Mouse (Mus musculus): ENCODE measurements around the gene Sh3pxd2b.

Gene Sh3pxd2b

GRCm38 (mm10) chr11:32425043-32425658 is 77.5 kb downstream of the Sh3pxd2b start:
- DNase-seq (ENCODE audit: low read depth): no peak

GRCm38 (mm10) chr11:32427537-32427936 is 79.9 kb downstream of the Sh3pxd2b start:
- DNase-seq (ENCODE audit: low read depth): no peak

- DNase-seq (ENCODE audit: low read depth): no peak
Observed at GRCm38 (mm10) chr11:32435410-32436060, 87.9 kb downstream of the Sh3pxd2b start.

GRCm38 (mm10) chr11:32442576-32442975 is 95.0 kb downstream of the Sh3pxd2b start:
- DNase-seq (ENCODE audit: low read depth): no peak

- no peak for DNase-seq (ENCODE audit: low read depth)
Observed at GRCm38 (mm10) chr11:32444266-32444665, 96.6 kb downstream of the Sh3pxd2b start.

GRCm38 (mm10) chr11:32445135-32445534 is 97.5 kb downstream of the Sh3pxd2b start:
- no peak for DNase-seq (ENCODE audit: low read depth)

GRCm38 (mm10) chr11:32445637-32446226 is 98.1 kb downstream of the Sh3pxd2b start:
- no peak for DNase-seq (ENCODE audit: low read depth)

GRCm38 (mm10) chr11:32450216-32450615 is 102.6 kb downstream of the Sh3pxd2b start:
- DNase-seq (ENCODE audit: low read depth): no peak

GRCm38 (mm10) chr11:32451306-32451705 is 103.7 kb downstream of the Sh3pxd2b start:
- DNase-seq (ENCODE audit: low read depth): no peak

DNA sequence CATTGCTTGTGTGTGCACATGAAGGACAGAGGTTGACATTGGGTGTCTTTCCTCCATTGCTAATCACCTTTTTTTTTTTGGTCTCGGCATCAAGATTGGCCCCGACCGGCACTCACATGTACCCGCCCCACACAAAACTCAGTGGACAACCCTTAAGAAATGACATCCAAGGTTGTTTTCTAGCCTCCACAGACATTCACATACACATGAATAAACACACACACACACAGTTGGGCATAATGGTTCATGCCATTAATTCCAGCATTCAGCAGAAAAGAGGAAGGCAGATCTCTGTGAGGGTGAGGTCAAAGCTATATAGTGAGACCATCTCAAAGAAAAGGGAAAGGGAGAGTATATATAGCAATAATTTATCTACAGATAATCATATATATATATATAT is 105.1 kb downstream of the Sh3pxd2b start:
- no peak for DNase-seq (ENCODE audit: low read depth)

DNA sequence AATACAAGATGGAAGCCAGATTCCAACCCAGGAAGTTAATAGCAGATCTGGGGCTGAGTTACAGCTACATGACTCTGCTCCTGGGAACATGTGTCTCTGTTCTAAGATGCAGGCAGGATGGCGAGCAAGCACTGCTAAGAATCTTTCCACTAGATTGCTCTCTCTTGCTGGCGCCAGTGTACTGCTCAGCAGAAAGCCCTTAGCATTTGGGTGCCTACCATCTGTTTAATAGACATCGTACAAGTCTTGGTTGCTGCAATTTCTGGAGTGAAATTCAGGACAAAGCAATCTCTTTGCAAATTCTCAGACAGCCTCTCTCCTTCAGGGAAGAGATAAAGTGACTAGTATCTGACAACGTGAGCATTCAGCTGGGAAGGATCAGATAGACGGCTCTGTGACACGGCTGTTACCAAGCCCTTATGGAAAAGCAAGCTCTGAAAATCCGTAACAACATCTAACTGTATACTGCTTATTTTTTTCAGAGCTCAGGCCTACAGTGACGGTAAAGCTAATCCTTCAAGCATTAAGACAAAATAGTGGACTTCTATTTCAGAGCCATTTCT is 105.8 kb downstream of the Sh3pxd2b start:
- no peak for DNase-seq (ENCODE audit: low read depth)

DNA sequence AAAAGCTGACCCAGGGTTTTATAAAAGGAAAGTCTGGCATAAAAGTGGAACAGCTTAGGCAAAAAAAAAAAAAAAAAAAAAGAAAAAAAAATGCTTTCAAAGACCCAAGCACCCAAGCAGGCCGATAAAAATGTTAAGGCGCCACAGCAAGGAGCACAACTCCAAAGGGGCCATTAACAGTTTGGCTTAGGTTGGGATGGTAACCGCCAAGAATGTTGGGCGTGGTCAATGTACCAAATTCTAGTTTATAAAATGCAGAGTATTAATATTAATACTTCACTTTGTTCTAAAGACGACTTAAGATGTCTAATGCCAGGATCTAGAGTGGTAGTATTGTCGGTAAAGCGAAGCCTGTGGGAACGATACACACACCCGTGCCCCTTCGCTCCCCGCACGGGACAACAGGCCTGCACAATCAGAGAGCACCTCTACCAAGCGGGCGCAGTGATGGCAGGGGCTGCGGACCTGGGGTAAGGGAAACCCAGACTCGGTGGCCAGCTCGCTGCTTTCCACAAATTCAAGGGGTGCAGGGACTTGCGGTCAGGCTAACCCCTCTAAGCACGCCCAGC is 106.7 kb downstream of the Sh3pxd2b start:
- no peak for DNase-seq (ENCODE audit: low read depth)

- peak; percentile 88 for DNase-seq (ENCODE audit: low read depth)
Observed at GRCm38 (mm10) chr11:32454800-32455506, 107.3 kb downstream of the Sh3pxd2b start, which contains the start of gene Ubtd2. TSS of gene Ubtd2 (plus strand) at chr11:32455370.

DNA sequence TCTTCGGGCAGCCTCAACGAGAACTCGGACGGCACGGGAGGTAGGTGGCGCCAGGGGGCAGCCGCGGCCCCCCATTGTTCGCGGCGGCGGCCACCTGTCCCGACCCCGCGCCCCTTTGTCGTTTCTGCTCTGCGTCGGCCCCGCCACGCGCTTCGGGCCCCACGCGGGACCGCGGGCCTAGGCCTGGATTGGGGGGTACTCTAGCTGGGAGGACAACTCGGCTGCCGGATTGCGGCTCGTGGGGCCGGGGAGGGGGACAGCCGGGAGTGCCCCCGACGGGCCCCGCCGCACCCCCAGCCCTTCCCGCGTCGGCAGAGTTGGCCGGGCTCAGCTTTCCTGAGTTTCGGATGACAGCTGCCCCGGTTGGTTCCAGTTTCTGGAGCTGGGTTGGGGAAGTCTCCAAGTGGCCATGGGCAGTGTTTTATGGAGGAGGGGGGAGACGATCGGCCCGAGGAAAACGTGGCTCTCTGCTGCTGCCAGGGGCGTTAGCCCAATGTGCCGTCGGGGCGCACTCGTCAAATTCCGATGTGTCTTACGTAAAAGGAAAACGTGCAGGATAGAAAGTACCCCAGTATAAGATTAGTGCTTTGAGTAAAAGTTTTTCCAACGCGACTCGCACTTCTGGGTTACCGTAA is 108.0 kb downstream of the Sh3pxd2b start:
- DNase-seq (ENCODE audit: low read depth): no peak

GRCm38 (mm10) chr11:32456356-32456755 is 108.7 kb downstream of the Sh3pxd2b start:
- DNase-seq (ENCODE audit: low read depth): no peak

- DNase-seq (ENCODE audit: low read depth): no peak
Observed at GRCm38 (mm10) chr11:32464282-32464681, 116.7 kb downstream of the Sh3pxd2b start.

DNA sequence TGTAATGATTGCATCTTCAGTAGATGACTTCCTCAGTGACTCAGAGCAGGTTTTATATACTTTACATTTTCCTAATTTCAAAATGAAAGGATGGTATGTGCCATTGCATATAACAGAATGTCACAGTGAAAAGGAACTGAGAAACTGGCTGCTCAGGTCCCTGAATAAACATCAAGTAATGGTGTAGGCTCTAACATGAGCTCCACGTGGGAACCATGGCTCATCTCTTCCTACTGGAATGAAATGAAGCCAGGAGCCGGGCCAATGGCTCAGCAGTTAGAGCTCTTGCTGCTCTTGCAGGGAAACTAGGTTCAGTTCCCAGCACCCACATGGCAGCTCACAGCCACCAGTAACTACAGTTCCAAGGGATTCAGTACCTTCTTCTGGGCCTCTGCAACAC is 124.3 kb downstream of the Sh3pxd2b start:
- no peak for DNase-seq (ENCODE audit: low read depth)

GRCm38 (mm10) chr11:32474725-32475124 is 127.1 kb downstream of the Sh3pxd2b start:
- DNase-seq (ENCODE audit: low read depth): no peak

GRCm38 (mm10) chr11:32475487-32476236 is 128.0 kb downstream of the Sh3pxd2b start:
- DNase-seq (ENCODE audit: low read depth): no peak
